Mouse (Mus musculus) MEL (cell line): ENCODE results near the gene Fam217b.

Source experiments
- ELF1 ChIP-seq: IDR thresholded peaks from 2 replicates; pipeline ENCODE4 v1.6.1; 2014; ENCODE audit warnings: low read depth, mild to moderate bottlenecking, inconsistent platforms, low read length, improper control_type of control experiment, moderate library complexity
- GABPA ChIP-seq: IDR thresholded peaks from 2 replicates; pipeline ENCODE4 v1.6.1; 2012; ENCODE audit warnings: low read depth, mild to moderate bottlenecking, inconsistent platforms, low read length, improper control_type of control experiment, moderate library complexity
- GATA1 ChIP-seq: IDR thresholded peaks from 2 replicates; pipeline ENCODE4 v1.6.1; 2011; ENCODE audit warnings: low read depth, low read length, improper control_type of control experiment
- TBP ChIP-seq: IDR thresholded peaks from 2 replicates; pipeline ENCODE4 v1.8.0; 2011; ENCODE audit warnings: low read depth, low read length, improper control_type of control experiment
- USF1 ChIP-seq: IDR thresholded peaks from 2 replicates; pipeline ENCODE4 v1.6.1; 2014; ENCODE audit warnings: low read depth, mild to moderate bottlenecking, inconsistent platforms, low read length, improper control_type of control experiment, moderate library complexity
- ZNF384 ChIP-seq: IDR thresholded peaks from 2 replicates; pipeline ENCODE4 v1.6.1; 2012; ENCODE audit warnings: low read depth, mild to moderate bottlenecking, inconsistent platforms, low read length, improper control_type of control experiment

DNA sequence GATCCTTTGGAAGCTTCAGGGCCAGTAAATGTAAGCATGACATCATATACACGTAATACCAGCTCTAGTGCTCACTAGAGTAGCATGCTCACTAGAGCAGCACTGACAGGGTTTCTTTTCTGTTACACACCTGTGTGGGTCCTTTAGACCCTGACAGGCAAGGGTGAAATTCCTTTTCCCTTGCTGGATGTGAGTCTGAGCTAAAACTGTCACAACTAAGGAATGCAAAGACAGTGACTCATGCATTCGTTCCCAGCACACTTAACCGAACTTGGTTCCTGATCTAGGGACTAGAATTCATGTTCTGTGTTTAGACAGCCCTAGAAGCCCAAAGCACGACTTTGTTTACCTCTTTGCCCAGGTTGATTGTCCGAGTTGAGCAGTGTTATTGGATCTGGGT lies 8.9 kb downstream of the Fam217b start:
- TF ChIP-seq USF1 (no peak), GABPA (no peak), ZNF384 (no peak), GATA1 (no peak), ELF1 (no peak), TBP (no peak)
